Mouse (Mus musculus): ENCODE results near the gene Cacng2.

GRCm38 (mm10) chr15:77979427-77979865 lies 140.4 kb downstream of the Cacng2 start:
- TF ChIP-seq CTCF (IDR thresholded peaks at IDR 0.05; ENCODE audit: control insufficient read depth, insufficient read depth, insufficient read length) = no peak
- no peak for TF ChIP-seq MYOD1 (IDR thresholded peaks at IDR 0.05; ENCODE audit: control insufficient read depth, insufficient read length, low read depth)
- no peak for TF ChIP-seq MAX (IDR thresholded peaks at IDR 0.05)
- no peak for TF ChIP-seq USF1 (IDR thresholded peaks at IDR 0.05; ENCODE audit: low read depth)

Measured in C2C12 (cell line).